Mouse (Mus musculus) embryonic fibroblast, embryonic 13.5 days (primary cell): Measurements from ENCODE around the gene Erc2.

Experiments
- CTCF ChIP-seq: IDR thresholded peaks from 2 replicates; pipeline ENCODE4 v1.5.1; 2011; ENCODE audit warnings: mild to moderate bottlenecking, control low read depth, low read length, moderate library complexity, borderline replicate concordance; ENCODE audit not compliant: insufficient read depth
- POLR2A ChIP-seq: IDR thresholded peaks from 2 replicates; pipeline ENCODE4 v1.6.1; 2011; ENCODE audit warnings: low read depth, mild to moderate bottlenecking, control low read depth, low read length, moderate library complexity

GRCm38 (mm10) chr14:27953814-27954213, 331.6 kb downstream of the Erc2 start:
- TF ChIP-seq POLR2A (no peak), CTCF (no peak)
